ENCODE assay signal across 29 mouse cellular contexts in genomic region chr8:85517956-85518355, GRCm38 (mm10). TPM values are rescaled to one million over a fixed set of nuclear protein-coding genes. Genes with fewer than 3 reads are reported as not detected.
DNase-seq lines count a peak whose midpoint lies in the region; ATAC-seq and TF ChIP-seq lines count a peak whose summit lies in the region.
"Had no signal": no experiment of that assay in that cellular context is flagged by ENCODE, and none has a peak within 500 bp of the region (broad histone marks: within the 10 kb centered on the region; RNA-seq: fewer than 3 reads in every experiment).

No protein-coding gene starts in this region.

- 94% methylated on average over 10 of the region's 10 CpGs for WGBS in hindbrain, embryonic 13.5 days
- 93% methylated on average over 10 of the region's 10 CpGs for WGBS in hindbrain, embryonic 11.5 days
- WGBS in olfactory bulb, adult 2 months: 62% methylated on average over 10 of the region's 10 CpGs

- no peak overlapping the region for H3K4me2 ChIP-seq in hindbrain, embryonic 13.5 days
- H3K4me2 ChIP-seq in hindbrain, embryonic 11.5 days (replicated peaks; ENCODE audit: low read depth, low read length): no peak overlapping the region
- H3K4me2 ChIP-seq: embryonic facial prominence, embryonic 12.5 days; heart, embryonic 12.5 days; hindbrain, embryonic 15.5 days; kidney, embryonic 15.5 days; limb, embryonic 12.5 days; liver, embryonic 15.5 days; lung, embryonic 14.5 days; midbrain, embryonic 11.5 days had no signal

- no peaks in the 10 kb centered on the region; the same call in 1 of the 2 replicates for H3K4me1 ChIP-seq in hindbrain, embryonic 13.5 days (replicated peaks)
- no peaks in the 10 kb centered on the region for H3K4me1 ChIP-seq in hindbrain, embryonic 11.5 days (replicated peaks; ENCODE audit: control insufficient read depth, insufficient read depth, low read length)
- peaks cover 34% of the 10 kb centered on the region for H3K4me1 ChIP-seq in olfactory bulb, adult 2 months (ENCODE audit: control insufficient read depth, insufficient read depth, low read length)
- H3K4me1 ChIP-seq: embryonic facial prominence, embryonic 12.5 days; heart, embryonic 12.5 days; hindbrain, embryonic 15.5 days; kidney, embryonic 15.5 days; limb, embryonic 12.5 days; liver, embryonic 15.5 days had no signal

- no peak overlapping the region for H3K4me3 ChIP-seq in hindbrain, embryonic 13.5 days
- no peak overlapping the region for H3K4me3 ChIP-seq in hindbrain, embryonic 11.5 days (ENCODE audit: low read depth, low read length)
- no peak overlapping the region for H3K4me3 ChIP-seq in left cerebral cortex, adult 2 months
- H3K4me3 ChIP-seq in olfactory bulb, adult 2 months (ENCODE audit: insufficient read depth, low read depth, low read length): no peak overlapping the region
- H3K4me3 ChIP-seq: embryonic facial prominence, embryonic 12.5 days; heart, adult 2 months; heart, embryonic 12.5 days; hindbrain, embryonic 15.5 days; kidney, embryonic 15.5 days; limb, embryonic 12.5 days; liver, embryonic 15.5 days had no signal

- H3K9ac ChIP-seq in hindbrain, embryonic 13.5 days: 0 out of 2 replicates have a peak overlapping the region, but pooled peaks have one; percentile 8
- H3K9ac ChIP-seq in hindbrain, embryonic 11.5 days (ENCODE audit: low read depth, low read length): no peak overlapping the region
- H3K9ac ChIP-seq: embryonic facial prominence, embryonic 12.5 days; heart, embryonic 12.5 days; hindbrain, embryonic 15.5 days; kidney, embryonic 15.5 days; limb, embryonic 12.5 days; liver, embryonic 15.5 days; lung, embryonic 14.5 days had no signal

- DNase-seq in hindbrain, embryonic 11.5 days (ENCODE audit: low spot score): no peak
- peak; percentile 71 for DNase-seq in right cerebral cortex, adult 18-20 months
- no peak for DNase-seq in right cerebral cortex, postnatal 10 days (ENCODE audit: low spot score in 2 of 2)
- DNase-seq in left cerebral cortex, adult 2 months (ENCODE audit: extremely low spot score in 1 of 2, low spot score in 2 of 2): no peak
- no peak for DNase-seq in lung, postnatal 14 days
- no peak for DNase-seq in lung, postnatal 10 days
- DNase-seq: adrenal gland, adult 2 months; adrenal gland, postnatal 36 days; B cell, adult 2 months; cerebellum, adult 9-10 months; embryo, embryonic 11 days; kidney, adult 18-20 months; kidney, postnatal 25 days; lung, embryonic 14.5 days; lung, postnatal 36 days had no signal

- H3K36me3 ChIP-seq in hindbrain, embryonic 13.5 days: peaks cover 96% of the 10 kb centered on the region
- 0 out of 2 replicates have a peak, but pooled peaks cover 8% of the 10 kb centered on the region for H3K36me3 ChIP-seq in hindbrain, embryonic 11.5 days (ENCODE audit: control insufficient read depth, insufficient read depth, low read length)

- no peak for TF ChIP-seq CTCF in left cerebral cortex, adult 2 months (IDR thresholded peaks at IDR 0.05)
- TF ChIP-seq CTCF in olfactory bulb, adult 2 months (IDR thresholded peaks at IDR 0.05; ENCODE audit: insufficient read depth, low read depth, low read length): no peak

- no peak for ATAC-seq in hindbrain, embryonic 13.5 days (ENCODE audit: low FRiP score)
- ATAC-seq in hindbrain, embryonic 11.5 days (ENCODE audit: low FRiP score): no peak
- ATAC-seq: activated CD4-positive, CD25-positive, alpha-beta regulatory T cell, adult 4 months; forebrain, embryonic 14.5 days; inflammation-experienced regulatory T-cells, adult 6 months; midbrain, embryonic 16.5 days had no signal

- no peaks in the 10 kb centered on the region for H3K27me3 ChIP-seq in hindbrain, embryonic 13.5 days
- no peaks in the 10 kb centered on the region for H3K27me3 ChIP-seq in hindbrain, embryonic 11.5 days (ENCODE audit: control insufficient read depth, insufficient read depth, low read length)
- H3K27me3 ChIP-seq: embryonic facial prominence, embryonic 12.5 days; heart, embryonic 12.5 days; hindbrain, embryonic 15.5 days; kidney, embryonic 15.5 days; limb, embryonic 12.5 days; liver, embryonic 15.5 days had no signal

- H3K9me3 ChIP-seq in hindbrain, embryonic 13.5 days: no peaks in the 10 kb centered on the region
- no peaks in the 10 kb centered on the region for H3K9me3 ChIP-seq in hindbrain, embryonic 11.5 days (ENCODE audit: control insufficient read depth, low read length)
- H3K9me3 ChIP-seq: embryonic facial prominence, embryonic 12.5 days; heart, embryonic 12.5 days; hindbrain, embryonic 15.5 days; kidney, embryonic 15.5 days; limb, embryonic 12.5 days; liver, embryonic 15.5 days had no signal

- no peak overlapping the region for H3K27ac ChIP-seq in hindbrain, embryonic 13.5 days
- no peak overlapping the region for H3K27ac ChIP-seq in hindbrain, embryonic 11.5 days (ENCODE audit: low read depth, low read length)
- H3K27ac ChIP-seq in left cerebral cortex, adult 2 months: peak overlapping the region; percentile 74
- H3K27ac ChIP-seq in olfactory bulb, adult 2 months (ENCODE audit: insufficient read depth, low read depth, low read length): peak overlapping the region; percentile 29
- H3K27ac ChIP-seq: embryonic facial prominence, embryonic 12.5 days; heart, adult 2 months; hindbrain, embryonic 15.5 days; kidney, embryonic 15.5 days; limb, embryonic 12.5 days; liver, embryonic 15.5 days had no signal

- no peak for TF ChIP-seq POLR2A in olfactory bulb, adult 2 months (IDR thresholded peaks at IDR 0.05; ENCODE audit: insufficient read depth, low read depth, low read length)

- intact Hi-C loops in left cerebral cortex, adult 2 months (cut with DNase I): loop anchor here (1.0 kb wide), 1 partner anchor 26 kb away; the partner anchor contains the start of gene Gpt2

RNA-seq across cellular contexts. Expression of gene Gpt2, which starts 25.6 kb away (rescaled TPM):
- 39.9 and 47.7 TPM in 2 replicates for polyA plus RNA-seq in hindbrain, embryonic 13.5 days (2015; fragmentation: Nextera tagmentation; extraction: Ambion mirVana)
- polyA plus RNA-seq in hindbrain, embryonic 11.5 days (2014; fragmentation: Nextera tagmentation; extraction: Ambion mirVana): 35.4 and 37.1 TPM in 2 replicates
- total RNA-seq in left cerebral cortex, adult 2 months (2021): 10 to 100 TPM; 62.7 to 70.0 TPM
- not detected in 2 replicates for polyA plus RNA-seq in olfactory bulb, adult 2 months (2012; ENCODE audit: insufficient read depth, insufficient read length, low replicate concordance, missing spikeins)

RNA-seq across cellular contexts. Expression of gene Dnaja2, which starts 37.2 kb away (rescaled TPM):
- 168 and 172 TPM in 2 replicates for polyA plus RNA-seq in hindbrain, embryonic 13.5 days (2015; fragmentation: Nextera tagmentation; extraction: Ambion mirVana)
- polyA plus RNA-seq in hindbrain, embryonic 11.5 days (2014; fragmentation: Nextera tagmentation; extraction: Ambion mirVana): 209 and 215 TPM in 2 replicates
- total RNA-seq in left cerebral cortex, adult 2 months (2021): 100 to 1,000 TPM; 175 to 199 TPM
- 104 TPM in 1 of 2 replicates, not detected in the other for polyA plus RNA-seq in olfactory bulb, adult 2 months (2012; ENCODE audit: insufficient read depth, insufficient read length, low replicate concordance, missing spikeins)

Comparison
In these comparisons a context has a peak if more than half of its experiments do, and no peak if none do; other contexts are left out.
1. H3K27ac ChIP-seq: peak in left cerebral cortex, adult 2 months (single experiment) and olfactory bulb, adult 2 months (single experiment); none in hindbrain, embryonic 13.5 days (single experiment) and hindbrain, embryonic 11.5 days (single experiment).